Mouse (Mus musculus): ENCODE measurements around the gene Tceal5. TPM values are rescaled to one million over a fixed set of nuclear protein-coding genes. Genes with fewer than 3 reads are reported as not detected.

Gene Tceal5
- 14.7 and 16.4 TPM in 2 replicates for polyA plus RNA-seq (2015; fragmentation: Nextera tagmentation; extraction: Ambion mirVana)

DNA sequence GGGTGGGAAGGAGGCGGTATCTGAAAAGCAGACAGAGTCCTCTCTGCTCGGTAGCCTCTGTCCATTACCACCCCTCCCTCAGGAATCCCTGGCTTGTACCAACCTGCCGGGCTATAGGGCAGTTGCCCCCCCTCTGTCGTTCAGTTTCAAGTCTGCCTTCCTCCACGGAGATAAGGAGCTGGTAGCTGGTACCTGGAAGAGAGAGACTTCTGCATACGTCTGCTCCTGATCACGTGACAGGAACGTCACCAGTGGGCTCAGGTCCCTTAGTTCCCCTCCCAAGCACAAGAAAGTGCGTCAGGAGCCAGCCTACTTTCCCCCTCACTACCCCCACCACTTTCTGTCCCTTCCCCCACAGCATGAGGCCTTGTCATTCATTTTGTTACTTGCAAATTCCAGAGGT, at the start of gene Tceal5:
Tceal5 (minus strand) TSS at position 213 of the 403 bp plus-strand sequence.
- no peaks in the 10 kb centered on the region for H3K4me1 ChIP-seq (ENCODE audit: control insufficient read depth, insufficient read depth, low read length)
- H3K9me3 ChIP-seq (replicated peaks; ENCODE audit: control insufficient read depth, low read length), result no peaks in the 10 kb centered on the region
- peak within 1 kb of the TSS; percentile 64 for H3K4me2 ChIP-seq (ENCODE audit: low read depth, low read length)
- H3K27me3 ChIP-seq (ENCODE audit: control insufficient read depth, insufficient read depth, low read length), result no peaks in the 10 kb centered on the region
- peak within 1 kb of the TSS; percentile 63 for H3K9ac ChIP-seq (ENCODE audit: low read length)
- peak; percentile 52; the same call in 1 of the 2 replicates for ATAC-seq (replicated peaks; ENCODE audit: extremely low read depth, insufficient read depth, low FRiP score)
- peak within 1 kb of the TSS; percentile 59 for H3K27ac ChIP-seq (ENCODE audit: low read length)
- peak within 1 kb of the TSS; percentile 54 for H3K4me3 ChIP-seq (ENCODE audit: low read length)
- H3K36me3 ChIP-seq (ENCODE audit: control insufficient read depth, insufficient read depth), result no peaks in the 10 kb centered on the region
- WGBS, result 10% methylated on average over 9 of the region's 9 CpGs

DNA sequence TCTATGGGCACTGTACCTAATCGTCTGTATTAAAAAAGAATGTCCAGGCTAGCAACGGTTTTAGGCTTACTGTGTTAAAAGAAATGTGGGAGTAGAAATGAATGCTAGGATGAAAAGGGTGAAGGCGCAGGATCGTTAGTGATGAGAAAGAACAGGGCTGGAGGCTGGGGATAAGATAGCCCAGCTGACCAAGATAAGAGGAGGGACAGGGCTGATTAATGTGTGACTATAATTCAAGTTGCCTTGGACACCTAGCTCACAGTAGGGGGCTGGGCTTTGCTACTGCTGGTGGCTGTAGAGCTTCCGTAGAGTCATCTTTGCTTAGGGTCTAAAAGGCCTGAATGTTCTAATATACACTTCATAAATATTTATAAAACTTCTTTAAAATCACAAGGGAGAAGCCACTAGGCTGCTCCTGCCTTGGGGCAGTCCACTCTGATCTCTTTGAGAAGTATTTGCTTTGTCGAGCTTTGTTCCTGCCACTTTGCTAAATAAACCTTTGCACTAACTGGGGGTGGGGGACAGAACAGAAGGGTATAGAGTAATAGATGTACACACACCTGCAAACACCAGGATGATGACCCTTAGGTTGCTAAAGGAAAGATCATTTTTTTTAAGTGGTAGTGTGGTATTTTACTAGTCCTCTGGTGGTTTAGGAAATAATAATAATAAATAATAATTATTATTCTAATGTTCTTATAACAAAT, 48.5 kb upstream of the Tceal5 start:
- Histone ChIP-seq H3K27me3 (ENCODE audit: control insufficient read depth, insufficient read depth, low read length) (no peaks in the 10 kb centered on the region), H3K4me2 (ENCODE audit: low read depth, low read length) (no peak overlapping the region), H3K4me3 (ENCODE audit: low read length) (no peak overlapping the region), H3K9ac (ENCODE audit: low read length) (no peak overlapping the region), H3K9me3 (replicated peaks; ENCODE audit: control insufficient read depth, low read length) (no peaks in the 10 kb centered on the region), H3K27ac (ENCODE audit: low read length) (no peak overlapping the region), H3K4me1 (ENCODE audit: control insufficient read depth, insufficient read depth, low read length) (peaks cover 5% of the 10 kb centered on the region; the same call in 1 of the 2 replicates), H3K36me3 (ENCODE audit: control insufficient read depth, insufficient read depth) (peaks cover 3% of the 10 kb centered on the region; the same call in 1 of the 2 replicates)
- WGBS, result 38% methylated on average over 6 of the region's 6 CpGs
- no peak for ATAC-seq (replicated peaks; ENCODE audit: extremely low read depth, insufficient read depth, low FRiP score)

DNA sequence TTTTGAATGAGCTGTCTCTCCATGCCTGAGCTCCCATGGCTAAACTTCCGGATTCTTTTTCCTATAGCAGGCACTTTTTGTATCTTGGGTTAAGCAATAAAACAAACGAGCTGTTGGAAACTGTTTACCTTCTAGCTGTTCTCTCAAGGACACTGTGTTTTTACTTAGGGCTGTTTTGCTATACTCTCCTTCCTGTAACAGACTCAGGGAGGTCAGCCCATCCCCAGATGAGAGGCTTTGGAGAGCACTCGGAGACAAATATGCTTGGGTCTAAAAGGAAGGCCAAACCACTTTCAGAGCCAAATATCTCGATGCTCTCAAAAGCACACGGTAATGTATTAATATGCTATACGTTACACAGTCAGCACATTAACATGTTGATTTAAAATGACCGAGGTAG, 46.0 kb upstream of the Tceal5 start:
- no peaks in the 10 kb centered on the region for H3K9me3 ChIP-seq (replicated peaks; ENCODE audit: control insufficient read depth, low read length)
- ATAC-seq (replicated peaks; ENCODE audit: extremely low read depth, insufficient read depth, low FRiP score), result no peak
- WGBS, result 64% methylated on average over 7 of the region's 7 CpGs
- no peak overlapping the region for H3K4me2 ChIP-seq (ENCODE audit: low read depth, low read length)
- no peak overlapping the region for H3K4me3 ChIP-seq (ENCODE audit: low read length)
- peaks cover 5% of the 10 kb centered on the region; the same call in 1 of the 2 replicates for H3K4me1 ChIP-seq (ENCODE audit: control insufficient read depth, insufficient read depth, low read length)
- H3K27me3 ChIP-seq (ENCODE audit: control insufficient read depth, insufficient read depth, low read length), result no peaks in the 10 kb centered on the region
- peaks cover 3% of the 10 kb centered on the region; the same call in 1 of the 2 replicates for H3K36me3 ChIP-seq (ENCODE audit: control insufficient read depth, insufficient read depth)
- no peak overlapping the region for H3K9ac ChIP-seq (ENCODE audit: low read length)
- no peak overlapping the region for H3K27ac ChIP-seq (ENCODE audit: low read length)

DNA sequence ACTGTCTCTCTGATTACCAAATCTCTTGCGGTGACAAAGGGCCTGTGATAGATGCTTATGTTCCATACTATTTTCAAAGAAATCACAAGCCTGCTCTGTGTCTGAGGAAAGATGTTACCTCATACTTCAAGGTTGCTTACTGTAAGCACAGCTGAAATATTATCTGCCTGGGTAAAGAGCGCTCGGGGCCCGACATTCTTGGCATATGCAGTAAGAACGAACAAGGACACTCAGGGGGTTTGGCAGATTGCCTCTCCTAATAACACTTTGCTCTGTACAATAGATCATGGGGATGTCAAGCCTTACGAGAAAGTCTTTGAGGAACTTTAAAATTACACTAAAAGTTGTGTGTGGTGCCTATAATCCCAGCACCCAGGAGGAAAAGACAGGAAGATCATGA, 45.1 kb upstream of the Tceal5 start:
- H3K4me3 ChIP-seq (ENCODE audit: low read length), result no peak overlapping the region
- no peak for ATAC-seq (replicated peaks; ENCODE audit: extremely low read depth, insufficient read depth, low FRiP score)
- H3K4me2 ChIP-seq (ENCODE audit: low read depth, low read length), result no peak overlapping the region
- WGBS, result 41% methylated on average over 6 of the region's 6 CpGs
- H3K9ac ChIP-seq (ENCODE audit: low read length), result no peak overlapping the region
- H3K27ac ChIP-seq (ENCODE audit: low read length), result no peak overlapping the region
- no peaks in the 10 kb centered on the region for H3K9me3 ChIP-seq (replicated peaks; ENCODE audit: control insufficient read depth, low read length)
- no peaks in the 10 kb centered on the region for H3K27me3 ChIP-seq (ENCODE audit: control insufficient read depth, insufficient read depth, low read length)
- H3K4me1 ChIP-seq (ENCODE audit: control insufficient read depth, insufficient read depth, low read length), result peaks cover 5% of the 10 kb centered on the region; the same call in 1 of the 2 replicates
- peaks cover 3% of the 10 kb centered on the region; the same call in 1 of the 2 replicates for H3K36me3 ChIP-seq (ENCODE audit: control insufficient read depth, insufficient read depth)

DNA sequence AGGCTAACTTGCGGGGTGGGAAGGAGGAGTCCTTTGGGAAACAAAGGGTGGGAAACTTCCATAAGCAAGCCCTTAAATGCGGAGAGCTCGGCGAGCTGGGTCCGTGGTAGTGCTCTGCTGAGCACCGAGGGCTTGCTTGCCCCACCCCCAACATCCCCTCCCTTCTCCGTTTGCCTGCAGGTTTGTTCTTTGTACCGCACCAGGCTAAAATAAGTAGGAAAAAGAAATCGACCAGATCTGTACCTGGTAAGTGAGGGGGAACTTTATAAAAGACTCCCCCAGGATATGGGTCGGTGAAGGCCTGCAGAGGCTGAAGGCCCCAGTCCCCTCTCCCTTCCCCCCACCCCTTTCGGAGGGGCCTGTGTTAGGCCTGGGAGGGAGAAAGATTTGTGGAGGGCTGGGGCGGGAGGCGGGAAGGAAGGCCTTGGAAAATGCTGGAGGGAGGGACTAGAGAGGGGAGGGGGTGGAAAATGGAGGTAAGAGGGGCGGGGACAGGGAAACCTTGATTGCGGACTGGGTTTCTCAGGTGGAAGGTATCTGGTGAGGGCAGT, 41.9 kb upstream of the Tceal5 start:
- Histone ChIP-seq H3K27me3 (ENCODE audit: control insufficient read depth, insufficient read depth, low read length) (no peaks in the 10 kb centered on the region), H3K4me1 (ENCODE audit: control insufficient read depth, insufficient read depth, low read length) (0 out of 2 replicates have a peak, but pooled peaks cover 5% of the 10 kb centered on the region), H3K4me2 (ENCODE audit: low read depth, low read length) (peak overlapping the region; percentile 64), H3K9ac (ENCODE audit: low read length) (peak overlapping the region; percentile 77), H3K27ac (ENCODE audit: low read length) (peak overlapping the region; percentile 85), H3K36me3 (ENCODE audit: control insufficient read depth, insufficient read depth) (peaks cover 3% of the 10 kb centered on the region; the same call in 1 of the 2 replicates), H3K4me3 (ENCODE audit: low read length) (peak overlapping the region; percentile 62), H3K9me3 (replicated peaks; ENCODE audit: control insufficient read depth, low read length) (no peaks in the 10 kb centered on the region)
- 9% methylated on average over 15 of the region's 15 CpGs for WGBS
- ATAC-seq (replicated peaks; ENCODE audit: extremely low read depth, insufficient read depth, low FRiP score), result peak; percentile 50

DNA sequence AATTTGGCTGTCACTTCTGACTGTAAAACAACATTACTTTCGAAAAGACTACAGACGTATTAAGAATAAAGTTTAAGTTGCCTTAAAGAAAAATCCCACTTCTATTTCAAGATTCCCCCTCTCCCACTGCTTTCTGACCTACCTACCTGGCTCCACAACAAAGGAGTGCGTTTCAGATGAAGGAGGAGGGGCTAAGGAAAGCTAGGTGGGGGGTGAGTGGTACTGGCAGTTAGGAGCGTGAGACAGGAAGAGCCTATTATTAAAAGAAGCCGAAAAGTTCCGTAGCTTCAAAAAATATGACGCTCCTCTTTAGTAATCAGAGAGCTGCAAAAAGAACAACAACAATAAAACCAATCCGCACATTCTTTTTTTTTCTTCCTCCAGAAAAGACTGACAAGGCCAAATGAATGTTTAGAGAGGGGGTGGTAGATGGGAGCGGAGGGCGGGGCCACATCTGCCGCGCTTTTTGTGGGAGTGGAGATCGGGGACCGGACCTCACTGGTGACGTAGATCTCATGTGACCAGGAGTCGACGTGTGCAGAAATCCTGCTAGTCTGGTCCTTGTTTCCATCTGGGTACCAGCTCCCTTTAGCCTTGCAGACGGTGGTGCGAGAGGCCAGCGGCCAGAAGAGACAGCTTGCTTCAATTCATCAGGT, 41.0 kb upstream of the Tceal5 start, which contains the start of gene Tceal9:
Tceal9 (plus strand) TSS at position 506 of the 656 bp plus-strand sequence.
- Histone ChIP-seq H3K36me3 (ENCODE audit: control insufficient read depth, insufficient read depth) (peaks cover 3% of the 10 kb centered on the region; the same call in 1 of the 2 replicates), H3K27me3 (ENCODE audit: control insufficient read depth, insufficient read depth, low read length) (no peaks in the 10 kb centered on the region), H3K4me3 (ENCODE audit: low read length) (peak within 1 kb of the TSS; percentile 62), H3K9ac (ENCODE audit: low read length) (peak within 1 kb of the TSS; percentile 77), H3K4me2 (ENCODE audit: low read depth, low read length) (peak within 1 kb of the TSS; percentile 64), H3K27ac (ENCODE audit: low read length) (peak within 1 kb of the TSS; percentile 85), H3K4me1 (ENCODE audit: control insufficient read depth, insufficient read depth, low read length) (0 out of 2 replicates have a peak, but pooled peaks cover 5% of the 10 kb centered on the region), H3K9me3 (replicated peaks; ENCODE audit: control insufficient read depth, low read length) (no peaks in the 10 kb centered on the region)
- peak; percentile 92 for ATAC-seq (replicated peaks; ENCODE audit: extremely low read depth, insufficient read depth, low FRiP score)
- WGBS, result 23% methylated on average over 20 of the region's 20 CpGs

DNA sequence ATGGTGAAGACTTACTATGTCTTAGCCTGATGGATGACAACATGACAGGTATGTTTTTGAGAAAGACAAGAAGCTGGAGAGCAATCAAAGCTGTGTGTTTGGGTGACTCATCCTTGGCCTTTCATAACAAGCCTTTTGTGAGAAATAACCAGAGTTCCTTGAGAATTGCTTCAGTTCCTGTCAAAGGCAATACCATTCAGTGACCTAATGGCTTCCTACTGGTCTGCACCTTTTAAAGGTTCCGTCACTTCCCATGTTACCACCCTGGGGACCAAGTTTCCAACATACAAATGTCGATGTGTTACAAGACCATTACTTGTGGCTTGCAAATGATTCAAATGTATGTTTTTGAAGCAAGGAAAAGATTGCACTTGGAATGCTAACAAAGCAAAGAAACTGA, 39.5 kb upstream of the Tceal5 start:
- Histone ChIP-seq H3K36me3 (ENCODE audit: control insufficient read depth, insufficient read depth) (peaks cover 3% of the 10 kb centered on the region; the same call in 1 of the 2 replicates), H3K4me3 (ENCODE audit: low read length) (no peak overlapping the region), H3K9ac (ENCODE audit: low read length) (no peak overlapping the region), H3K27ac (ENCODE audit: low read length) (no peak overlapping the region), H3K4me1 (ENCODE audit: control insufficient read depth, insufficient read depth, low read length) (0 out of 2 replicates have a peak, but pooled peaks cover 3% of the 10 kb centered on the region), H3K4me2 (ENCODE audit: low read depth, low read length) (no peak overlapping the region), H3K9me3 (replicated peaks; ENCODE audit: control insufficient read depth, low read length) (no peaks in the 10 kb centered on the region), H3K27me3 (ENCODE audit: control insufficient read depth, insufficient read depth, low read length) (no peaks in the 10 kb centered on the region)
- 60% methylated on average over 2 of the region's 2 CpGs for WGBS
- ATAC-seq (replicated peaks; ENCODE audit: extremely low read depth, insufficient read depth, low FRiP score), result no peak

DNA sequence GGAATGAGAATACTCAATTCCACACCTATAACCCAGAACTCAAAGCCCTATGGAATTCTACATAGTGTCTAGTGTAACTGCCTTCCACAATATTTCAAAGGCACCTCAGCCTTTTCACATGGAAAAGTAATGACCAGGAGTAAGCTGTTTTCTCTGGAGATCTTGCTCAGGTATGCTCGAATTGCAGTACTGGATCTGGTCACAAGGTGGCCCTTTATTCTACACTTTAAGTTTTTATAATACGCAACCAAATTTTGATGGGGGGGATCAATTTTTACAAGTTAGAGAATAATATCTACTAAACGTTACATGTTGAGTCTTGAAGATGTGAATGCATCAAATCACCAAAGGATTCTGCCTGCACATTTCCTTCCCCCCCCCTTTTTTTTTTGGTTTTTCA, 34.4 kb upstream of the Tceal5 start:
- Histone ChIP-seq H3K4me2 (ENCODE audit: low read depth, low read length) (no peak overlapping the region), H3K27ac (ENCODE audit: low read length) (no peak overlapping the region), H3K9ac (ENCODE audit: low read length) (no peak overlapping the region), H3K4me3 (ENCODE audit: low read length) (no peak overlapping the region), H3K9me3 (replicated peaks; ENCODE audit: control insufficient read depth, low read length) (no peaks in the 10 kb centered on the region), H3K36me3 (ENCODE audit: control insufficient read depth, insufficient read depth) (no peaks in the 10 kb centered on the region), H3K4me1 (ENCODE audit: control insufficient read depth, insufficient read depth, low read length) (no peaks in the 10 kb centered on the region), H3K27me3 (ENCODE audit: control insufficient read depth, insufficient read depth, low read length) (no peaks in the 10 kb centered on the region)
- WGBS, result 43% methylated on average over 3 of the region's 3 CpGs
- no peak for ATAC-seq (replicated peaks; ENCODE audit: extremely low read depth, insufficient read depth, low FRiP score)

All from heart, embryonic 16.5 days (tissue).